Mouse (Mus musculus): ENCODE measurements around the gene St3gal3.

GRCm38 (mm10) chr4:117993421-117993820 is 141.3 kb downstream of the St3gal3 start:
- no peak for TF ChIP-seq CTCF (IDR thresholded peaks at IDR 0.05; ENCODE audit: borderline replicate concordance, extremely low read depth, insufficient read depth, insufficient read length)
- no peak for TF ChIP-seq POLR2A (IDR thresholded peaks at IDR 0.05; ENCODE audit: borderline replicate concordance, extremely low read depth, insufficient read depth, insufficient read length, poor library complexity, severe bottlenecking)

Measured in brain, embryonic 14.5 days (tissue).